Mouse (Mus musculus) hindbrain, embryonic 10.5 days (tissue): Measurements from ENCODE around the gene Agk. TPM values are rescaled to one million over a fixed set of nuclear protein-coding genes. Genes with fewer than 3 reads are reported as not detected.

Experiments used
- DNase-seq: peaks from one replicate; pipeline ENCODE4 v3.0.0-alpha.2; 2017; ENCODE audit warnings: low spot score
- H3K27ac ChIP-seq: fragments of 300-500 bp; sonication (generic); 2 replicates; pipeline ENCODE4 v1.5.1; 2016; ENCODE audit warnings: mild to moderate bottlenecking, moderate library complexity
- H3K27me3 ChIP-seq: fragments of 300-500 bp; sonication (generic); 2 replicates; pipeline ENCODE4 v1.6.1; 2016; ENCODE audit warnings: mild to moderate bottlenecking; ENCODE audit not compliant: poor library complexity, insufficient read depth, severe bottlenecking
- H3K36me3 ChIP-seq: fragments of 300-500 bp; sonication (generic); 2 replicates; pipeline ENCODE4 v1.6.1; 2016; ENCODE audit warnings: mild to moderate bottlenecking, moderate library complexity
- H3K4me1 ChIP-seq: fragments of 300-500 bp; sonication (generic); replicated peaks from 2 replicates; pipeline ENCODE4 v1.6.1; 2016; ENCODE audit warnings: mild to moderate bottlenecking
- H3K4me3 ChIP-seq: fragments of 300-500 bp; sonication (generic); 2 replicates; pipeline ENCODE4 v1.5.1; 2016; ENCODE audit warnings: mild to moderate bottlenecking, moderate library complexity
- H3K9me3 ChIP-seq: fragments of 300-500 bp; sonication (generic); 2 replicates; pipeline ENCODE4 v1.6.1; 2016; ENCODE audit warnings: mild to moderate bottlenecking, moderate library complexity
- WGBS: fragments of 180-500 bp; shearing (Covaris S2); methylation state at CpG from one replicate; pipeline ENCODE4 v1.1.7; 2016; 5-methylcytosine and 5-hydroxymethylcytosine counted together
- polyA plus RNA-seq: library from polyadenylated mRNA; unstranded; fragments of >200 nt; fragmentation: Nextera tagmentation; extraction: Ambion mirVana; gene quantifications from 2 replicates; pipeline ENCODE4 v1.2.1, GENCODE M21; 2016

Agk gene
- polyA plus RNA-seq, 1 experiment from 2014 or later, result 41.9 TPM

DNA sequence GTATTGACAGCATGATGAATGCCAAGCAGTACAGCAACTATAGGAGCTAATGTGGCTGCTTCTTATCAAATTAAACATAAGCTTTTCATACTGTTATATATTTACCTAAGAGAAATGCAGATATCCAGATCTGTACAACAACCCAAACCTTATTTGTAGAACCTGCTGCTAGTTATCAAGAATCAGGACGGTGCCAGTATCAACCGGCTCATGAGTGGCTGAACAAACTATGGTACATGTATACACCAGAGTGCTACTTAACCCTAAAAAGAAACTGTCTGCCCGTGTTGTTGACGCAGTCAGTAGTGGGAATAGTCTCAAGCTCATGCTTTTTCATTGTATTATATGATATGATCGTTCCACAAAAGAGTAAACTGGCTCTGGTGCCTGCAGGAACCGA is 46.1 kb downstream of the Agk start:
- Histone ChIP-seq H3K27ac (no peak overlapping the region), H3K9me3 (no peaks in the 10 kb centered on the region), H3K4me3 (no peak overlapping the region), H3K4me1 (no peaks in the 10 kb centered on the region), H3K36me3 (peaks cover 26% of the 10 kb centered on the region), H3K27me3 (no peaks in the 10 kb centered on the region)
- DNase-seq, result no peak
- 96% methylated on average over 6 of the region's 6 CpGs for WGBS

GRCm38 (mm10) chr6:40380181-40380580 is 55.2 kb downstream of the Agk start:
- no peak overlapping the region for H3K4me3 ChIP-seq
- no peak overlapping the region for H3K27ac ChIP-seq
- no peaks in the 10 kb centered on the region for H3K4me1 ChIP-seq
- H3K27me3 ChIP-seq, result no peaks in the 10 kb centered on the region
- peaks cover 40% of the 10 kb centered on the region for H3K36me3 ChIP-seq
- no peaks in the 10 kb centered on the region for H3K9me3 ChIP-seq
- WGBS, result 90% methylated on average over 3 of the region's 3 CpGs
- DNase-seq, result no peak

DNA sequence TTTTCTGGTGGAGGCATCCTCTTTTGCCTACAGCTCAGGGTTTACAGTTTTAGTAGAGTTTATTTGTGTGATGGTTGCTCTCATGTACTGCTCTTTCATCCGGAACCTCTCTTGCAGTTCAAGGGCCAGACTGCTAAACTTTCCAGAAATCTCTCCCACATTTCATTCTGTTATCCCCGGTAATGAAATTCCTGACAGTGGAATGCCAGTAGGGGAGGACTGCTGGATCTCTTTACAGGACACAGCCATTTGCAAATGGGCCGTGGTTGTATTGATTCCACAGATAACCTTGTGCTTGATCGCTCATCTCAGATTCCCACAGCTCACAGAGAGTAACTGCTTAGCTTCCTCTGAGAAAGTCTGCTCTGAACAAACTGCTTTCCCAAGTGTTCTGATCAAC is 56.9 kb downstream of the Agk start:
- H3K36me3 ChIP-seq, result peaks cover 40% of the 10 kb centered on the region
- H3K4me1 ChIP-seq, result no peaks in the 10 kb centered on the region
- H3K9me3 ChIP-seq, result no peaks in the 10 kb centered on the region
- WGBS, result 92% methylated on average over 4 of the region's 4 CpGs
- no peak overlapping the region for H3K27ac ChIP-seq
- H3K4me3 ChIP-seq, result no peak overlapping the region
- no peaks in the 10 kb centered on the region for H3K27me3 ChIP-seq
- DNase-seq, result no peak

GRCm38 (mm10) chr6:40385682-40386081 is 60.7 kb downstream of the Agk start:
- 73% methylated on average over 3 of the region's 3 CpGs for WGBS
- Histone ChIP-seq H3K27ac (no peak overlapping the region), H3K36me3 (peaks cover 35% of the 10 kb centered on the region), H3K27me3 (no peaks in the 10 kb centered on the region), H3K4me3 (no peak overlapping the region), H3K9me3 (no peaks in the 10 kb centered on the region), H3K4me1 (no peaks in the 10 kb centered on the region)
- no peak for DNase-seq

GRCm38 (mm10) chr6:40388660-40389059 is 63.7 kb downstream of the Agk start:
- H3K4me1 ChIP-seq, result no peaks in the 10 kb centered on the region

GRCm38 (mm10) chr6:40390975-40391374 is 66.0 kb downstream of the Agk start:
- Histone ChIP-seq H3K9me3 (no peaks in the 10 kb centered on the region), H3K4me3 (no peak overlapping the region), H3K27me3 (no peaks in the 10 kb centered on the region), H3K36me3 (peaks cover 44% of the 10 kb centered on the region), H3K4me1 (no peaks in the 10 kb centered on the region), H3K27ac (no peak overlapping the region)
- WGBS, result 87% methylated on average over 1 of the region's 1 CpGs
- DNase-seq, result no peak

More at GRCm38 (mm10) chr6:40388660-40389059, 63.7 kb downstream of the Agk start:
- Histone ChIP-seq H3K36me3 (peaks cover 27% of the 10 kb centered on the region), H3K27me3 (no peaks in the 10 kb centered on the region), H3K9me3 (no peaks in the 10 kb centered on the region), H3K4me3 (no peak overlapping the region), H3K27ac (no peak overlapping the region)
- DNase-seq, result no peak
- WGBS, result 83% methylated on average over 4 of the region's 4 CpGs

- WGBS, result 30% methylated on average over 3 of the region's 3 CpGs
- peaks cover under 1% of the 10 kb centered on the region; the same call in 1 of the 2 replicates for H3K9me3 ChIP-seq
- no peak overlapping the region for H3K27ac ChIP-seq
- H3K4me3 ChIP-seq, result no peak overlapping the region
- DNase-seq, result peak; percentile 75
- H3K4me1 ChIP-seq, result no peaks in the 10 kb centered on the region
- no peaks in the 10 kb centered on the region for H3K27me3 ChIP-seq
- peaks cover 45% of the 10 kb centered on the region for H3K36me3 ChIP-seq
These were observed 68.2 kb downstream of the Agk start for GRCm38 (mm10) chr6:40393213-40393612.

DNA sequence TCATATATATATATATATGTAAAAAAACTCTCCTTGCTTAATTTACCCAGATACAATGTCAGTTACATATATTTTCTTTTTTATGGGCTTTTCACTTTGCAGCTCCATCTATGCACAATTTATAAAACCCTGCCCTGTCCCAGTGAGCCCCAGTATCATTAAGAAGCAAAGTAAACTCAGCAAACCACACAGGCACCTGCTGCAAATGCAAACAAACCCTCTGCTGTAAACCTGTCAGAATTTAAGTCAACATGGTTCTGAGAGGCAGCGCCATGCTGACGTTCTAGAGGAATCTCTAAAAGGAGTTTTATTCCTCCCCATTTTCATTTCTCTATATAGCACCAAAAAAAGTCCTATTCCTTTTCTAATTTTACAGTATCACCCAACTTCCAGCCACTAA is 77.1 kb downstream of the Agk start:
- H3K27ac ChIP-seq, result no peak overlapping the region
- WGBS, result 92% methylated on average over 2 of the region's 2 CpGs
- no peak for DNase-seq
- no peaks in the 10 kb centered on the region for H3K27me3 ChIP-seq
- no peaks in the 10 kb centered on the region for H3K4me1 ChIP-seq
- H3K9me3 ChIP-seq, result peaks cover 3% of the 10 kb centered on the region; the same call in 1 of the 2 replicates
- no peak overlapping the region for H3K4me3 ChIP-seq
- H3K36me3 ChIP-seq, result peaks cover 81% of the 10 kb centered on the region

DNA sequence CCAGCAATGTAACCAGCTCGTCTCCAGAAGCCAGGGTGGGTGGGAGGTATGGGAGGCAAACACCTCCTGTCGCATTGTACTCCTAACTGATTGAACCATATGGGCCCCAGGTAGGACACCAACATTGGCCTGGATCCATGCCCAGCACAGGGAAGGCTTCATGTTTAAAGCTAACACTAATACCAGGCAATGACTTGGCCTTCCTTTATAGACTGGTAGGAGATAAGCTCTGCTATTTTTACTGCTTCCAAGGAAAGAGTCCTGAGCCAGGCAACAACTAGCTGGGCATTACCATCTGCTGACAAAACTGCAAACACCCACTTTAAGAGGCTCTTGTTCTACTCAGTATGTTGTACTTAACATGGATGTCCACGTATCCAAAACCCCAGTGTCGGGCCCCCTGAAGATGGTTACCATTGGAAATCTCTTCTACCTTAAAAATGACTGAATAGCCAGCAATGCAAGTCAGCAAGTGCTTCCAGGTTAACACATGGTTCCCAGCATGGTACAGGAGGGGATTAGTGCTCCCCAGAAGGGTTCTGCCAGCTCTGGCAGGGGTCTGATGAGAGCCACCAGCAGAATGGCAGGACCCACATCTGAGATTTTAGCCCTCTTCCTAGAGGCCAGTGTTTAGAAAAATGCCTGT is 78.8 kb downstream of the Agk start:
- Histone ChIP-seq H3K27ac (no peak overlapping the region), H3K4me1 (no peaks in the 10 kb centered on the region), H3K9me3 (no peaks in the 10 kb centered on the region), H3K4me3 (no peak overlapping the region), H3K36me3 (peaks cover 81% of the 10 kb centered on the region), H3K27me3 (no peaks in the 10 kb centered on the region)
- no peak for DNase-seq
- 94% methylated on average over 4 of the region's 4 CpGs for WGBS

DNA sequence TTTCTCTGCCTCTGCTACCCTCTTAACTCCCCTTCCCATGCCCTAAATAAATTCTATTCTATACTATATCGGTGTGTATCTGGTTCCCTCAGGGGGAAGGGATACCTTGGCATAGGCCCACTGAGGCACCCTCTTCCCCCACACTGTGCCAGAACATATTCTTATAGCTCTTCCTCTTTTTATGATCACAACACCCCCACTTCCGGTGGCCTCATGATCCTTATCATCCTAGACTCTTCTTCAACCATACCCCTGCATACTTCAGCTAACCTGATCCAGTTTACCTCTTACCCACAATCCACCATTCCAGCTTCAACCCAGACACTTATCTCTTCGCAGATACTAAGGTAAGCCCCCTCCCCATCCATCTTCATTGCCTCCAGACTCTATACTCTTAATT is 86.1 kb downstream of the Agk start:
- no peak for DNase-seq
- Histone ChIP-seq H3K4me3 (no peak overlapping the region), H3K36me3 (peaks cover 57% of the 10 kb centered on the region), H3K4me1 (no peaks in the 10 kb centered on the region), H3K9me3 (no peaks in the 10 kb centered on the region), H3K27me3 (no peaks in the 10 kb centered on the region), H3K27ac (no peak overlapping the region)
- 94% methylated on average over 3 of the region's 3 CpGs for WGBS

DNA sequence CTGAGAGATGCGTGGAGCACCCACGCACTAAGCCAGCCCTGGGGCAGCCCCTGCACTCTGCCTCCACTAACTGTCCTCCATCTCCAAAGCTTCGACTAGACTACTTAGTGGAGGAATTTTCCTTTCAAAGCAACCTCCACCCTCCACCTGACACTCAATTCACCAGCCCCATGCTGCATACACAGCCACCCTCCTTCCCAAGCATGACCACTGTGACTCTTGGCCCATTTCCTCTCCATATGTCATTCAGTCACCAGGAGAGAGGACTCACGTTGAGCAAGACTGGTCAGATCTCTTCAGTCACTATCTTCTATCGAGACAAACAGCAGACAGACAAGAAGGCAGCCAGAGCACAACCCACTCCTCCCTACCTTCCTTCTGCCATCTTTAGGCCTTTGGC is 88.1 kb downstream of the Agk start:
- DNase-seq, result no peak
- Histone ChIP-seq H3K4me1 (no peaks in the 10 kb centered on the region), H3K4me3 (no peak overlapping the region), H3K36me3 (peaks cover 44% of the 10 kb centered on the region), H3K27ac (no peak overlapping the region), H3K9me3 (no peaks in the 10 kb centered on the region), H3K27me3 (no peaks in the 10 kb centered on the region)
- whole genome bisulfite sequencing, result 93% methylated on average over 5 of the region's 5 CpGs

DNA sequence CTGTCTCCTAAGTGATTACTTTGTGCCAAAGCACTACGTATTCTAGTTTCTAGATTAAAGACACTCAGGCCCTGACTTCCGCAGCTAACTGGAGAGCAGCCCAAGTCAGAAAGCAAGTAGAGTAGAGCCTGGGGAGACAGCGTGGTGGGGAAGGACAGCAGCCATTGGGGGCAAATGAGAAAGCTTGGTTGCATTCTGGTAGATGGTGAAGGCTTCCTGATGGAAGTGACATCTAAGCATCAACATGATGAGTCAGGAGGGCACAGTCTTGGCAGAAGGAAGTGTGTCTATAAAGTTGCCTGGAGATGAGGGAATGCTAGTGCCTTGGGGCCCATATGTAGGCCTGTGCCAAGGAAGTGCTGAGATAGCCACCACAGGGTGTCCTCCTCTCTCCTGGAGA is 88.6 kb downstream of the Agk start:
- DNase-seq, result no peak

GRCm38 (mm10) chr6:40415799-40416198 is 90.8 kb downstream of the Agk start:
- peaks cover 31% of the 10 kb centered on the region for H3K36me3 ChIP-seq
- H3K27ac ChIP-seq, result no peak overlapping the region
- DNase-seq, result no peak
- H3K4me1 ChIP-seq, result no peaks in the 10 kb centered on the region
- H3K27me3 ChIP-seq, result no peaks in the 10 kb centered on the region
- H3K4me3 ChIP-seq, result no peak overlapping the region
- 85% methylated on average over 5 of the region's 5 CpGs for WGBS
- no peaks in the 10 kb centered on the region for H3K9me3 ChIP-seq

More for the DNA sequence above, 88.6 kb downstream of the Agk start:
- H3K36me3 ChIP-seq, result peaks cover 42% of the 10 kb centered on the region
- H3K4me3 ChIP-seq, result no peak overlapping the region
- no peak overlapping the region for H3K27ac ChIP-seq
- 93% methylated on average over 3 of the region's 3 CpGs for WGBS
- no peaks in the 10 kb centered on the region for H3K4me1 ChIP-seq
- H3K27me3 ChIP-seq, result no peaks in the 10 kb centered on the region
- H3K9me3 ChIP-seq, result no peaks in the 10 kb centered on the region

- Histone ChIP-seq H3K9me3 (no peaks in the 10 kb centered on the region), H3K27ac (no peak overlapping the region)
These were observed 93.4 kb downstream of the Agk start for GRCm38 (mm10) chr6:40418386-40418785.

More at GRCm38 (mm10) chr6:40418386-40418785, 93.4 kb downstream of the Agk start:
- no peak overlapping the region for H3K4me3 ChIP-seq
- no peak for DNase-seq
- H3K27me3 ChIP-seq, result no peaks in the 10 kb centered on the region
- H3K4me1 ChIP-seq, result no peaks in the 10 kb centered on the region
- 94% methylated on average over 4 of the region's 4 CpGs for WGBS
- H3K36me3 ChIP-seq, result peaks cover 28% of the 10 kb centered on the region; the same call in 1 of the 2 replicates
